Comparison of ENCODE assay signal across 8 mouse cellular contexts in the genomic region with DNA sequence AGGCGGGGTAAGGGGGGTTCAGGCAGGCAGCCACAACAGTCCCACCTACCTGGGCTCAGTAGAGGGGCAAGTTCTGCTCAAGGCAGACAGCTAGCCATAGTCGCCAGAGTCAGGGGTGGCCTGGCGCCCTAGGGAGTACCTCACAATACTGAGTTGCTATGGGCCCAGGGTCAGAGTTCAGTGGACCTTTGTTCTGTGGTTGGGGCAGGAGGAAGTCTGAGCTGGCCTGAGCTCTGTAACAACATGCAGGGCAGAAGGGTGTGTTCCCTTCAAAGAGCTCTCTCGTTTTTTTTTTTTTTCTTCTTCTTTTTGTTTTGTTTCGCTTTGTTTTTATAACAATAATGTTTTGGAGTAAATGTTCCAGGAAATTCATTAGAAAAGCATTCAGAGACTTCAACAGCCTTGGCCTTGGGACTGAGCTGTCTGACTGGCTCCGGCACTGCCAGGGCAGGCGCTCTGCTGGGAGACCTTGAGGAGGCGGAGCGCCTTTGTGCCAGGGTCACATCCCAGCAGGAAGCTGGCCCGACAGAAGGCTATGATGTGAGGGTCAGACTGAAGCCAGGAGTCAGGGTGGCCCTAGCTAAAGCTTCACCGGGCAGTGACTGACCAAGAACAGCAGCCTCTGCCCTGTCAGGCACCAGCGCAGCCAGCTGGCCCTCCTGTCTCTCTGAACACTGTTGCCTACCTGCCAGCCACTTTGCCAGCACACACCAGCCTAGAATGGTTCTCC. TPM values are rescaled to one million over a fixed set of nuclear protein-coding genes. Genes with fewer than 3 reads are reported as not detected.
DNase-seq lines count a peak whose midpoint lies in the region; ATAC-seq and TF ChIP-seq lines count a peak whose summit lies in the region.

No protein-coding gene starts in this region.

- WGBS in midbrain, embryonic 10.5 days = 61% methylated on average over 12 of the region's 12 CpGs
- 57% methylated on average over 12 of the region's 12 CpGs for WGBS in midbrain, embryonic 15.5 days
- 37% methylated on average over 12 of the region's 12 CpGs for WGBS in large intestine, adult 2 months
- WGBS in thymus, adult 2 months = 89% methylated on average over 12 of the region's 12 CpGs

- peak overlapping the region; percentile 56 for H3K27ac ChIP-seq in midbrain, embryonic 10.5 days (replicated peaks)
- H3K27ac ChIP-seq in midbrain, embryonic 15.5 days = no peak overlapping the region
- H3K27ac ChIP-seq in testis, adult 2 months (ENCODE audit: control insufficient read depth, insufficient read depth, low read depth, low read length) = peak overlapping the region; percentile 94
- H3K27ac ChIP-seq in thymus, adult 2 months (ENCODE audit: control insufficient read depth, insufficient read depth, low read length) = no peak overlapping the region

- no peak for ATAC-seq in midbrain, embryonic 15.5 days (replicated peaks)

- H3K9ac ChIP-seq in midbrain, embryonic 15.5 days = no peak overlapping the region

- TF ChIP-seq POLR2A in testis, adult 2 months (IDR thresholded peaks at IDR 0.05; ENCODE audit: control insufficient read depth, low read depth, low read length) = peak; percentile 14
- TF ChIP-seq POLR2A in thymus, adult 2 months (IDR thresholded peaks at IDR 0.05; ENCODE audit: control insufficient read depth, extremely low read depth, insufficient read depth, low read length, poor library complexity) = no peak

- H3K9me3 ChIP-seq in midbrain, embryonic 10.5 days (replicated peaks) = no peaks in the 10 kb centered on the region
- no peaks in the 10 kb centered on the region for H3K9me3 ChIP-seq in midbrain, embryonic 15.5 days

- H3K4me2 ChIP-seq in midbrain, embryonic 15.5 days = no peak overlapping the region

- H3K4me3 ChIP-seq in midbrain, embryonic 10.5 days = no peak overlapping the region
- no peak overlapping the region for H3K4me3 ChIP-seq in midbrain, embryonic 15.5 days
- peak overlapping the region; percentile 75 for H3K4me3 ChIP-seq in testis, adult 2 months (ENCODE audit: control insufficient read depth, low read depth, low read length)
- no peak overlapping the region for H3K4me3 ChIP-seq in thymus, adult 2 months (ENCODE audit: control insufficient read depth, insufficient read depth, low read length)

- intact Hi-C loops in heart, postnatal 25 days (cut with DNase I) = no loop called here

- no peaks in the 10 kb centered on the region for H3K27me3 ChIP-seq in midbrain, embryonic 10.5 days (ENCODE audit: low read depth, poor library complexity, severe bottlenecking)
- H3K27me3 ChIP-seq in midbrain, embryonic 15.5 days (replicated peaks) = no peaks in the 10 kb centered on the region
- no peaks in the 10 kb centered on the region for H3K27me3 ChIP-seq in testis, adult 2 months (ENCODE audit: control insufficient read depth, insufficient read depth, low read length)
- no peaks in the 10 kb centered on the region for H3K27me3 ChIP-seq in thymus, adult 2 months (ENCODE audit: control insufficient read depth, insufficient read depth, low read length)

- TF ChIP-seq CTCF in testis, adult 2 months (IDR thresholded peaks at IDR 0.05; ENCODE audit: control insufficient read depth, insufficient read depth, insufficient replicate concordance, low read depth, low read length) = no peak
- no peak for TF ChIP-seq CTCF in thymus, adult 2 months (IDR thresholded peaks at IDR 0.05; ENCODE audit: borderline replicate concordance, control insufficient read depth, extremely low read depth, insufficient read depth, low read length, poor library complexity)

- peaks cover 44% of the 10 kb centered on the region for H3K36me3 ChIP-seq in midbrain, embryonic 10.5 days
- H3K36me3 ChIP-seq in midbrain, embryonic 15.5 days (replicated peaks) = peaks cover 27% of the 10 kb centered on the region; the same call in 1 of the 2 replicates
- H3K36me3 ChIP-seq in testis, adult 2 months (ENCODE audit: control insufficient read depth, insufficient read depth, low read length) = peaks cover 2% of the 10 kb centered on the region; the same call in 1 of the 2 replicates
- H3K36me3 ChIP-seq in thymus, adult 2 months (ENCODE audit: control insufficient read depth, insufficient read depth, low read length) = no peaks in the 10 kb centered on the region

- DNase-seq in midbrain, embryonic 10.5 days (ENCODE audit: low spot score) = no peak
- DNase-seq in cerebellum, adult 8-10 months = peak; percentile 37
- peak; percentile 66 for DNase-seq in heart, postnatal 25 days (ENCODE audit: low spot score)
- DNase-seq in large intestine, adult 2 months (ENCODE audit: low read depth, low spot score) = peak; percentile 56
- DNase-seq in thymus, adult 2 months = no peak
- no peak for DNase-seq in layer of hippocampus, adult 18-20 months (ENCODE audit: low spot score in 2 of 2)

- peaks cover 19% of the 10 kb centered on the region for H3K4me1 ChIP-seq in midbrain, embryonic 10.5 days
- no peaks in the 10 kb centered on the region for H3K4me1 ChIP-seq in midbrain, embryonic 15.5 days
- H3K4me1 ChIP-seq in testis, adult 2 months (ENCODE audit: control insufficient read depth, insufficient read depth, low read length) = peaks cover 20% of the 10 kb centered on the region
- H3K4me1 ChIP-seq in thymus, adult 2 months (replicated peaks; ENCODE audit: control insufficient read depth, insufficient read depth, low read length) = no peaks in the 10 kb centered on the region

RNA-seq across cellular contexts. Expression of gene Arfgap3, which starts 44.7 kb away (rescaled TPM):
- polyA plus RNA-seq in midbrain, embryonic 10.5 days (2016; fragmentation: Nextera tagmentation; extraction: Ambion mirVana) = 29.2 and 32.8 TPM in 2 replicates
- polyA plus RNA-seq in midbrain, embryonic 15.5 days (2015; fragmentation: Nextera tagmentation; extraction: Ambion mirVana) = 44.4 and 45.1 TPM in 2 replicates
- 10 to 100 TPM in 1 of 2 experiments, 1 to 10 TPM in 1; 8.7 to 10.3 TPM for total RNA-seq in heart, postnatal 25 days (2021)
- polyA plus RNA-seq in large intestine, adult 2 months (2012; rRNA removed) = 74.4 and 88.5 TPM in 2 replicates
- polyA plus RNA-seq in testis, adult 2 months (2012; rRNA removed) = 139 and 142 TPM in 2 replicates
- polyA plus RNA-seq in thymus, adult 2 months (2012; rRNA removed) = 15.0 and 23.0 TPM in 2 replicates
- 10 to 100 TPM; 19.1 to 20.1 TPM for total RNA-seq in layer of hippocampus, adult 18-20 months (2021)

RNA-seq across cellular contexts. Expression of gene A4galt, which starts 53.8 kb away (rescaled TPM):
- polyA plus RNA-seq in midbrain, embryonic 10.5 days (2016; fragmentation: Nextera tagmentation; extraction: Ambion mirVana) = 0.75 and 1.7 TPM in 2 replicates
- 3.4 and 3.7 TPM in 2 replicates for polyA plus RNA-seq in midbrain, embryonic 15.5 days (2015; fragmentation: Nextera tagmentation; extraction: Ambion mirVana)
- total RNA-seq in heart, postnatal 25 days (2021) = 1 to 10 TPM; 4.8 to 6.5 TPM
- polyA plus RNA-seq in large intestine, adult 2 months (2012; rRNA removed) = 20.7 and 23.0 TPM in 2 replicates
- 2.3 and 3.0 TPM in 2 replicates for polyA plus RNA-seq in testis, adult 2 months (2012; rRNA removed)
- polyA plus RNA-seq in thymus, adult 2 months (2012; rRNA removed) = 5.4 and 6.4 TPM in 2 replicates
- 1 to 10 TPM; 3.0 to 3.5 TPM for total RNA-seq in layer of hippocampus, adult 18-20 months (2021)

Comparison
In these comparisons a context has a peak if more than half of its experiments do, and no peak if none do; other contexts are left out.
1. H3K27ac ChIP-seq: peak in midbrain, embryonic 10.5 days (single experiment) and testis, adult 2 months (single experiment); none in midbrain, embryonic 15.5 days (single experiment) and thymus, adult 2 months (single experiment).
2. DNase-seq: peak in cerebellum, adult 8-10 months (single experiment), heart, postnatal 25 days (single experiment) and large intestine, adult 2 months (single experiment); none in midbrain, embryonic 10.5 days (single experiment), thymus, adult 2 months (single experiment) and layer of hippocampus, adult 18-20 months (0 of 2).